Mouse (Mus musculus): Measurements from ENCODE around the gene Thra.
A peak's percentile ranks its signal among the peaks of the same experiment; 100 is the strongest.
"Not testable (repeated sequence)": the region's sequence is repeated elsewhere in the genome, so short reads cannot be mapped to it uniquely, and the experiment has no call there.

The Thra gene

GRCm38 (mm10) chr11:98717904-98718303 is 22.5 kb upstream of the Thra start:
- no peak for DNase-seq (ENCODE audit: low read depth)

- DNase-seq (ENCODE audit: low read depth): no peak
Observed at GRCm38 (mm10) chr11:98720756-98721155, 19.7 kb upstream of the Thra start.

- peak; percentile 88 for DNase-seq (ENCODE audit: low read depth)
Observed at GRCm38 (mm10) chr11:98721458-98722226, 18.8 kb upstream of the Thra start.

GRCm38 (mm10) chr11:98723098-98723497 is 17.3 kb upstream of the Thra start:
- DNase-seq (ENCODE audit: low read depth): no peak

- DNase-seq (ENCODE audit: low read depth): no peak
Observed at GRCm38 (mm10) chr11:98725926-98726506, 14.4 kb upstream of the Thra start.

GRCm38 (mm10) chr11:98729119-98729588 is 11.3 kb upstream of the Thra start, which contains the start of gene Med24:
Gene Med24, minus strand, starts transcription at chr11:98729435.
- DNase-seq (ENCODE audit: low read depth): peak; percentile 88

GRCm38 (mm10) chr11:98730727-98731126 is 9.7 kb upstream of the Thra start:
- no peak for DNase-seq (ENCODE audit: low read depth)

GRCm38 (mm10) chr11:98731134-98731533 is 9.3 kb upstream of the Thra start:
- no peak for DNase-seq (ENCODE audit: low read depth)

GRCm38 (mm10) chr11:98734020-98734419 is 6.4 kb upstream of the Thra start:
- no peak for DNase-seq (ENCODE audit: low read depth)

GRCm38 (mm10) chr11:98735111-98735510 is 5.3 kb upstream of the Thra start:
- no peak for DNase-seq (ENCODE audit: low read depth)

- no peak for DNase-seq (ENCODE audit: low read depth)
Observed at GRCm38 (mm10) chr11:98736176-98736575, 4.3 kb upstream of the Thra start.

- DNase-seq (ENCODE audit: low read depth): not testable (repeated sequence)
Observed at GRCm38 (mm10) chr11:98737220-98737619, 3.2 kb upstream of the Thra start.

- DNase-seq (ENCODE audit: low read depth): no peak
Observed at GRCm38 (mm10) chr11:98738428-98738911, 2.0 kb upstream of the Thra start.

- no peak for DNase-seq (ENCODE audit: low read depth)
Observed at GRCm38 (mm10) chr11:98738925-98739324, 1.5 kb upstream of the Thra start.

- DNase-seq (ENCODE audit: low read depth): no peak
Observed at GRCm38 (mm10) chr11:98740026-98740392, 429 bp upstream of the Thra start.

- no peak for DNase-seq (ENCODE audit: low read depth)
Observed at GRCm38 (mm10) chr11:98741051-98741620, 698 bp downstream of the Thra start.

GRCm38 (mm10) chr11:98741622-98742396 is 1.4 kb downstream of the Thra start:
- DNase-seq (ENCODE audit: low read depth): no peak

GRCm38 (mm10) chr11:98742397-98743291 is 2.2 kb downstream of the Thra start:
- no peak for DNase-seq (ENCODE audit: low read depth)

- no peak for DNase-seq (ENCODE audit: low read depth)
Observed at GRCm38 (mm10) chr11:98743655-98744345, 3.4 kb downstream of the Thra start.

GRCm38 (mm10) chr11:98744456-98745019 is 4.1 kb downstream of the Thra start:
- no peak for DNase-seq (ENCODE audit: low read depth)
